Mouse (Mus musculus) heart, adult 2 months (tissue): ENCODE measurements around the gene Ring1.

Source experiments
- EP300 ChIP-seq: fragments of 200-500 bp; IDR thresholded peaks from 2 replicates; pipeline ENCODE4 v1.6.1; 2011; ENCODE audit warnings: low read depth, low read length, control low read depth; ENCODE audit not compliant: insufficient read depth
- POLR2A ChIP-seq: fragments of 200-500 bp; IDR thresholded peaks from 2 replicates; pipeline ENCODE4 v1.6.1; 2011; ENCODE audit warnings: mild to moderate bottlenecking, low read depth, low read length, control low read depth; ENCODE audit not compliant: insufficient read depth

- TF ChIP-seq POLR2A (no peak), EP300 (no peak)
Observed at GRCm38 (mm10) chr17:34029890-34030595, 5.6 kb upstream of the Ring1 start.
